Mouse (Mus musculus): ENCODE measurements around the gene Unkl. TPM values are rescaled to one million over a fixed set of nuclear protein-coding genes. Genes with fewer than 3 reads are reported as not detected.
"Not testable (repeated sequence)": the region's sequence is repeated elsewhere in the genome, so short reads cannot be mapped to it uniquely, and the experiment has no call there.

Gene Unkl
- total and polyA plus RNA-seq, 2 experiments from 2014 or later, result 17.3 to 34.1 TPM

- no peak for TF ChIP-seq CTCF (IDR thresholded peaks at IDR 0.05)
- H3K4me3 ChIP-seq (ENCODE audit: low read depth, low read length), result no peak overlapping the region
- ATAC-seq (ENCODE audit: low FRiP score) (no peak), DNase-seq (ENCODE audit: low spot score) (no peak)
- no peak overlapping the region for H3K27ac ChIP-seq (ENCODE audit: low read depth, low read length)
- H3K4me2 ChIP-seq (ENCODE audit: low read depth, low read length, poor library complexity, severe bottlenecking), result no peak overlapping the region
- WGBS, result 91% methylated on average over 4 of the region's 4 CpGs
- no peaks in the 10 kb centered on the region for H3K9me3 ChIP-seq (ENCODE audit: low read length)
- no peak overlapping the region for H3K9ac ChIP-seq (replicated peaks; ENCODE audit: low read length, poor library complexity, severe bottlenecking)
- peaks cover 67% of the 10 kb centered on the region for H3K36me3 ChIP-seq (ENCODE audit: insufficient read depth, low read length)
- no peaks in the 10 kb centered on the region for H3K27me3 ChIP-seq (ENCODE audit: insufficient read depth, low read length)
- no peaks in the 10 kb centered on the region for H3K4me1 ChIP-seq (ENCODE audit: insufficient read depth, low read length)
Measured at GRCm38 (mm10) chr17:25211705-25212104, 23.5 kb downstream of the Unkl start.

GRCm38 (mm10) chr17:25215431-25215830 lies 27.2 kb downstream of the Unkl start:
- Histone ChIP-seq H3K9ac (replicated peaks; ENCODE audit: low read length, poor library complexity, severe bottlenecking) (no peak overlapping the region), H3K27me3 (ENCODE audit: insufficient read depth, low read length) (no peaks in the 10 kb centered on the region), H3K36me3 (ENCODE audit: insufficient read depth, low read length) (peaks cover 58% of the 10 kb centered on the region), H3K4me1 (ENCODE audit: insufficient read depth, low read length) (no peaks in the 10 kb centered on the region), H3K27ac (ENCODE audit: low read depth, low read length) (no peak overlapping the region), H3K9me3 (ENCODE audit: low read length) (no peaks in the 10 kb centered on the region), H3K4me2 (ENCODE audit: low read depth, low read length, poor library complexity, severe bottlenecking) (no peak overlapping the region), H3K4me3 (ENCODE audit: low read depth, low read length) (no peak overlapping the region)
- TF ChIP-seq CTCF (IDR thresholded peaks at IDR 0.05), result no peak
- DNase-seq (ENCODE audit: low spot score) (no peak), ATAC-seq (ENCODE audit: low FRiP score) (no peak)
- 89% methylated on average over 3 of the region's 3 CpGs for WGBS

DNA sequence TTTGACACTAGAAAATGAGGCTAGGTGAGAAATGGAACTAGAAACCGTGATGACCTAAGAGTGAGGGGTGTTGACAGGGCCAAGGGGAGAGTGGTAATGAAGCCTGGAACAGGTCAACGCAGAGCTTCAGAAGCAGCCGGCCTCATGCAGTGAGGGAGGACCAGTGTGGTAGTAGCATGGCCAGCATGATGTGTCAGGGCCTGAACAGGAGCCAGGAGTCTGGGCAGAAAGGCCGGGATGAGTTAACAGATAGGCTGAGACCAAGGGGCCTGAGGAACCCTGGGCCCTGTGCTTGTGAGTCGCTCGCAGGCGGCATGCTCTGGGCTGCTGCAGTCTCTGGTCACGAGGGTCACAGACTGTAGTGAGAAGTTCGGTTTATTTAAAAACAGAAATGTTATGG lies 30.8 kb downstream of the Unkl start:
- 88% methylated on average over 9 of the region's 9 CpGs for WGBS
- no peak for ATAC-seq (ENCODE audit: low FRiP score)
- H3K27ac ChIP-seq (ENCODE audit: low read depth, low read length), result no peak overlapping the region
- H3K4me2 ChIP-seq (ENCODE audit: low read depth, low read length, poor library complexity, severe bottlenecking), result no peak overlapping the region
- H3K4me1 ChIP-seq (ENCODE audit: insufficient read depth, low read length), result peaks cover 5% of the 10 kb centered on the region; the same call in 1 of the 2 replicates
- H3K9me3 ChIP-seq (ENCODE audit: low read length), result no peaks in the 10 kb centered on the region
- no peaks in the 10 kb centered on the region for H3K27me3 ChIP-seq (ENCODE audit: insufficient read depth, low read length)
- DNase-seq (ENCODE audit: low spot score), result no peak
- peaks cover 34% of the 10 kb centered on the region for H3K36me3 ChIP-seq (ENCODE audit: insufficient read depth, low read length)
- no peak overlapping the region for H3K4me3 ChIP-seq (ENCODE audit: low read depth, low read length)
- no peak overlapping the region for H3K9ac ChIP-seq (replicated peaks; ENCODE audit: low read length, poor library complexity, severe bottlenecking)
- TF ChIP-seq CTCF (IDR thresholded peaks at IDR 0.05), result no peak

DNA sequence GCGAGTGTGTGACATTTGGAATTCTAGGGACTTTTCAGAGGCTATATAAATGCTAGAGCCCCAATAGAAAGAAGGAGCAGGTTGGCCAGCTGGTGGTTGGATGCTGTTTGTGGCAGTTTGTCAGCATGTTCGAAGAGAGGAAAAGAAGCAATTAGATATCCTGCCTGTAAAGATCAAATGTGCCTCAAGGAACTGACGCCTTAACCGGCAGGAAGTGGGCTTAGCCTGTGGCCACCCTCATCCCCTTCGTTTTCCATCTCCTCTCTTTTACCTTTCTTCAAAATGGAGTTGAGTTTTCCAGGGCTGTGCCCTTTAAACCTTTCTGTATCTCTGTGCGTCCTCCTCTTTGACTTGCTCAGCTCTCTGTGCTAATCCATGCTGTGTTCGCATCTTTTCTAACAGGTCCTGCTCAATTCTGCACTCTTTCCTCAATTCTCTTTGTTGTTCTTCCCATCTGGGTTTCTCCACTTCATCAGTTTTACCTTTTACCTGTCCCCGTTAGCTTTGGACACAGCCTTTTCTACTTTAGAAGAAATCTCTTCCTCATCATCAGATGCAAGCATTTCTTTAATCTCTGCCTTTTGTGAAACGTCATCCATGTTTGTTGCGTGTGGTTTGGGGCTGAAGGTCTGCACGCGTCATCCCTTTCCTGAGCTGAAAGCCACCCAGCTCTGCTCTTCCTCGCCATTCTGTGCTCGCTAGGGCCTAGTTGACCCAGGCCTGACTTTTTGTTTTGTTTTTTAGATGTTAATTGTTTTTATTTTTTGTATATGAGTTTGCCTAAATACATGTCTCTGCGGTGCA lies 31.5 kb downstream of the Unkl start:
- H3K9me3 ChIP-seq (ENCODE audit: low read length), result no peaks in the 10 kb centered on the region
- no peak for TF ChIP-seq CTCF (IDR thresholded peaks at IDR 0.05)
- no peak for ATAC-seq (ENCODE audit: low FRiP score)
- H3K36me3 ChIP-seq (ENCODE audit: insufficient read depth, low read length), result peaks cover 27% of the 10 kb centered on the region
- no peak overlapping the region for H3K9ac ChIP-seq (replicated peaks; ENCODE audit: low read length, poor library complexity, severe bottlenecking)
- no peaks in the 10 kb centered on the region for H3K27me3 ChIP-seq (ENCODE audit: insufficient read depth, low read length)
- no peak overlapping the region for H3K4me3 ChIP-seq (ENCODE audit: low read depth, low read length)
- H3K27ac ChIP-seq (ENCODE audit: low read depth, low read length), result no peak overlapping the region
- WGBS, result 95% methylated on average over 15 of the region's 15 CpGs
- no peak for DNase-seq (ENCODE audit: low spot score)
- H3K4me1 ChIP-seq (ENCODE audit: insufficient read depth, low read length), result peaks cover 5% of the 10 kb centered on the region; the same call in 1 of the 2 replicates
- H3K4me2 ChIP-seq (ENCODE audit: low read depth, low read length, poor library complexity, severe bottlenecking), result no peak overlapping the region

GRCm38 (mm10) chr17:25220746-25221145 lies 32.5 kb downstream of the Unkl start:
- H3K4me3 ChIP-seq (ENCODE audit: low read depth, low read length), result no peak overlapping the region
- peaks cover 34% of the 10 kb centered on the region for H3K36me3 ChIP-seq (ENCODE audit: insufficient read depth, low read length)
- H3K9me3 ChIP-seq (ENCODE audit: low read length), result no peaks in the 10 kb centered on the region
- peaks cover 5% of the 10 kb centered on the region; the same call in 1 of the 2 replicates for H3K4me1 ChIP-seq (ENCODE audit: insufficient read depth, low read length)
- peak overlapping the region; percentile 26; the same call in 1 of the 2 replicates for H3K27ac ChIP-seq (ENCODE audit: low read depth, low read length)
- no peak for DNase-seq (ENCODE audit: low spot score)
- H3K27me3 ChIP-seq (ENCODE audit: insufficient read depth, low read length), result no peaks in the 10 kb centered on the region
- ATAC-seq (ENCODE audit: low FRiP score), result no peak
- no peak overlapping the region for H3K9ac ChIP-seq (replicated peaks; ENCODE audit: low read length, poor library complexity, severe bottlenecking)
- TF ChIP-seq CTCF (IDR thresholded peaks at IDR 0.05), result no peak
- WGBS, result 81% methylated on average over 1 of the region's 1 CpGs
- no peak overlapping the region for H3K4me2 ChIP-seq (ENCODE audit: low read depth, low read length, poor library complexity, severe bottlenecking)

DNA sequence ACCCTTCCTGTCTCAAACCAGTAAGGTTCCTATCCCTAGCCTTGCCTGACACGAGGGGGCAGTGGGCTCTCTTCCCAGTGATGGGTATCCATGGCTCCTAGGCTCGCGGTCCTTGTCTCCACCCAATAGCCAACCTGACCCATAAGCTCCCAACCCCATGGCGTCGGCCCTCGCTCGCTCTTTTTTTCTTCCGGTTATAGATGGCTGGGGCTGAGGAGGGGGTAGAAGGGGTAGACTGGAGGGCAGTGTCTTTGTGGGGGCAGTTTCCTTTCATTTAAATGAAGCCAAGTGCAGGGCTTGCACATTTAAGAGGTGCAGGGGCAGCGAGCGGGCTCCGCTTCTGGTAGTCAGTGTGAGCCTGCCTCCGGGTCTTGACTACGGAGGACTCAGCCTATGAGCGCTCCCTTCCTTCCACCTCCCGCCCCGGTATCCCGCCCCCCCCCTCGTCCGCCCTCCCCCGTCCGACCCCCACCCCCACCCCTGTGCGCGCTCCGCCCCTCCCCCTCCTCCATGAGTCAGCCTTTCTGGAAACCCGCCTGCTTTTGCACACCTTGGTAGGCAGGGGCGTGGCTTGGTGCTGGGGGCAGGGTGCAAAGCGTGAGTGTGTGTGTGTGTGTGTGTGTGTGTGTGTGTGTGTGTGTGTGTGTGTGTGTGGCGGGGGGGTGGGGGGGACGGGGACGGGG lies 33.8 kb downstream of the Unkl start:
- WGBS, result 2% methylated on average over 24 of the region's 30 CpGs
- peak; percentile 47 for TF ChIP-seq CTCF (IDR thresholded peaks at IDR 0.05)
- peak overlapping the region; percentile 65 for H3K9ac ChIP-seq (replicated peaks; ENCODE audit: low read length, poor library complexity, severe bottlenecking)
- H3K9me3 ChIP-seq (ENCODE audit: low read length), result no peaks in the 10 kb centered on the region
- H3K4me3 ChIP-seq (ENCODE audit: low read depth, low read length), result peak overlapping the region; percentile 34
- H3K27ac ChIP-seq (ENCODE audit: low read depth, low read length), result peak overlapping the region; percentile 67
- peaks cover 37% of the 10 kb centered on the region for H3K36me3 ChIP-seq (ENCODE audit: insufficient read depth, low read length)
- no peaks in the 10 kb centered on the region for H3K27me3 ChIP-seq (ENCODE audit: insufficient read depth, low read length)
- H3K4me1 ChIP-seq (ENCODE audit: insufficient read depth, low read length), result peaks cover 5% of the 10 kb centered on the region; the same call in 1 of the 2 replicates
- peak; percentile 83 for ATAC-seq (ENCODE audit: low FRiP score)
- peak overlapping the region; percentile 64 for H3K4me2 ChIP-seq (ENCODE audit: low read depth, low read length, poor library complexity, severe bottlenecking)
- DNase-seq (ENCODE audit: low spot score), result peak; percentile 67

- Histone ChIP-seq H3K36me3 (ENCODE audit: insufficient read depth, low read length) (peaks cover 38% of the 10 kb centered on the region), H3K27ac (ENCODE audit: low read depth, low read length) (peak overlapping the region; percentile 70), H3K4me2 (ENCODE audit: low read depth, low read length, poor library complexity, severe bottlenecking) (peak overlapping the region; percentile 64), H3K4me3 (ENCODE audit: low read depth, low read length) (peak overlapping the region; percentile 35), H3K9ac (replicated peaks; ENCODE audit: low read length, poor library complexity, severe bottlenecking) (peak overlapping the region; percentile 55)
- DNase-seq (ENCODE audit: low spot score) (peak; percentile 19), ATAC-seq (ENCODE audit: low FRiP score) (peak; percentile 95)
- H3K9me3 ChIP-seq (ENCODE audit: low read length); H3K4me1 ChIP-seq (ENCODE audit: insufficient read depth, low read length); H3K27me3 ChIP-seq (ENCODE audit: insufficient read depth, low read length): not testable (repeated sequence)
- WGBS, result 13% methylated on average over 11 of the region's 28 CpGs
Measured at GRCm38 (mm10) chr17:25222504-25222940, 34.3 kb downstream of the Unkl start.
